Mouse (Mus musculus): ENCODE results near the gene Aff2. TPM values are rescaled to one million over a fixed set of nuclear protein-coding genes. Genes with fewer than 3 reads are reported as not detected.
A peak's percentile ranks its signal among the peaks of the same experiment; 100 is the strongest.

Gene Aff2
- 10 to 100 TPM; 49.6 to 50.9 TPM for total RNA-seq (2021)

DNA sequence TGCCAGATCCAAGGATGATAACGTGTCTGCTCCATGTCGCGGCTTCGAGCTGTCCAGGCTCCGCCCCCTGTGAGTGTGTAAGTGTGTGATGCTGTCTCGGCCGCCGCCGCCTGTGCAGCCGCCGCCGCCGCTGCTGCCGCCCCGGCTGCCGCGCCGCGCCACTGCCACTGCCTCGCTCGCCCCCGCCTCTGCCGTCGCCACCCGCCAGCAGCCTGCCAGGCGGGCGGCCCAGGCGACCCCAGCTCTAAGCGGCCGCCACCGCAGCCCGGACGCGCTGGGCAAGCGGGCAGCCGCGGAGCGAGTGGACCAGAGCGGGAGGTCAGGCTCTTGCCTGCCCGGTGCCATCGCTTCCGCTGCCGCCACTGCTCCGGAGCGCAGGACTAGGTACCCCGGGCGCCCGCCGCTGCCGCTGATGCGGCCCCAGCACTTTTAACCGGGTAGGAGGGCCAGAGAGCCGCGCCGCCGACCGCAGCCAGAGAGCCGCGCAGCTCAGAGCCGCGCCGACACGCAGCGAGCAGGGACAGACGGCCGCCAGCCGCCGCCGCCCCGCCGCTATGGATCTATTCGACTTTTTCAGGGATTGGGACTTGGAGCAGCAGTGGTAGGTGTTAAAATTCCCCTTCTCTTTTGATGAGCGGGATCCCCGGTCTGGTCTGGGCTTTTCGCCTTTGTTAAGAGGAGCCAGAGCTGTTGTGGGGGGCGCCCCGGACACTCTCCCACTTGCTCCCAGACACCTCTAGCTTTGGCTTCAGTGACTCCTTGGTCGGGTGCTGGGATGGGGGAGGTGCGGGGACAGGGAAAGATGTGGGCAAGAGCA, at the start of gene Aff2:
TSS of gene Aff2 (plus strand) at position 57 of the 817 bp plus-strand sequence.
- intact Hi-C loops (cut with DNase I): no loop called here
- peak; percentile 63 for DNase-seq

DNA sequence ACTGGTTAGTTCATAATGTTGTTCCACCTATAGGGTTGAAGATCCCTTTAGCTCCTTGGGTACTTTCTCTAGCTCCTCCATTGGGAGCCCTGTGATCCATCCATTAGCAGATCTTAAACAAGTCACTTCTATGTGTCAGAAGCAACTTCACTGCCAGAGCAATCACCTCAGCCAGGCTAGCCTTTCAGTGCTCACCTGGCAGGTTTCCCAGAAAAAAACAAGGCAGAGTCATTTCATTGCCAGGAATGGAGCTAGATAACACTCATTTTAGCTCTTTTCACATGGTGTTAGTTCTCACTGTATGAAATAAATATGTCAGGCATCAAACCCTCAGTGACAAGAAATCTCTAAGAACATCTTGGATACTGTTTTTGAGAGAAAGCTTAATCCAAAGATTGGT, 22.8 kb upstream of the Aff2 start:
- DNase-seq: no peak
- intact Hi-C loops (cut with DNase I): no loop called here

DNA sequence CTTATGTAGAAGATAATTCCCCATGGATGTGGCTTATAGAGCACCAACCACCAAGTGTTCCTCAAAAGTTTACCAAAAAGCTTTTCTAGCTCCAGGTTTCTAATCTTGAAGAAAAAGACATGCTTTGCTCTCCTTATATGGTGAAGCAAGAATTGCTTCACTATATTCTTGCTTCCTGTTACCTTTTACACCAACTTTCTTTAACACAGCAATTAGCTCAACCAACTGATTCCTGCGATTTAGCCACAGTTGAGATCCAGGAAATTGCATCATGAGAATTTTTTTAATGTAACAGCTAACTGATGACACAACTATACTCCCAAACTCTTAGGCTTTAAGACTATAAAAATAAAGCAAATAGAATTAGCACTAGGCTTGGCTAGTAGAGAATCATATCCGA, 4.5 kb upstream of the Aff2 start:
- no peak for DNase-seq
- intact Hi-C loops (cut with DNase I): no loop called here

DNA sequence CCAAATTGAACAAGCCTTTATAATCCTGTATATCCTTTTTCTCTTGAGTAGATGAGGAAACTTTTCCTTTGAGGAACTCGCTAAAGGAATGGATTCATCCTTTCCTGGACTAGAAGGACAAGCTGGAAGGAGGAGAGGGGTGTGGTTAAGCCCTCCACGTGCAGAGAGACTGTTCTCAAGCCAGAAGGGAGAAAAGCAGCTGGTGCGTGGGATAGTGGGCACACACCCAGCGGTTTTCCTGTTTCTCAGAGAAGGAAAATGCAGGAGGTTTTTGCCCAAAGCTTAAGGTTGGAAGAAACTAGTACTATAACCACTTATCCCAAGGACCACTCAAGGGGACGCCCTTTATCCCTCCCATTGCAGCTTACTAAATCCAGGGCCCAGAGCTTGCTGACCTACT, 734 bp upstream of the Aff2 start:
- intact Hi-C loops (cut with DNase I): no loop called here
- no peak for DNase-seq

DNA sequence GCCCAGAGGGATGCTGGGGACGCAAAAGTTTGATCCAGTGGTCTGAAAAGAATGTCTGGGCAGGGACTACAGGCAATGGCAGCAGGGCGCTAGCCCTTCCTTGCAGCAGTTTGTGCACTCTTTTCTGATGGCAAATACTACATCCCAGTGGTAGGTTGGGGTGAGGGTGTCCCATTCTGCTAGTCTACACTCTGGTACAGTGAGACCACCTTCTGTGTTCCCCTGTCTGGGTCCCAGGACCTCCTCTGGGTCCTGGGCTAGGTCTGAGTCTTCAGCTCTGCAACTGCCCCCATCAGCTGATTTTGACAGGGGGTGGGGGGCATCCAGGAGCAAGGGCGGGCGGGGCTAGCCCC, 233 bp upstream of the Aff2 start:
- intact Hi-C loops (cut with DNase I): no loop called here
- no peak for DNase-seq

DNA sequence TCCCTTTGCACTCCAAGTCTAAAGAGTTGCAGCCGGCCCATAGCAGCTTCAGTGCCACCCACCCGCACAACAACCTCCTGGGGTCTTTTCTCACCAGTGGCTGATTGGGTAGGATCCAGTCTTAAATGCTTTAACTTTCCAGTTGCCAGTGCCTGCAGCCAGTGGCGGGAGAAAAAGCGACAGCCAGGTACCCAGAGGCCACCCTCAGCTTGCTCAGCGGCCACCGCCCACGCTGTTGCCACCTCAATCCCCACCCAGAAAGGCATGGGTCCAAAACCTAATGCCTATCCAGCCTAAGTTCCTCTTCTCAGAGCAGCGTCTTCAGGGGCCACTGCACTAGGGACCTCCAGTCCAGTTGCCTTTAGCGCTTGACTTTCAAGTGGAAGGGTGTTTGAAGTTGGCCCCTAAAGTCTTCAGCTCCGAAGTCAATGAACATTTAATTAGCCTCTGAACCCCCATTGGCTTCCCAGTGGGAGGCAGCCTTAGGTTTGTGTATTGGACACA, 1.0 kb downstream of the Aff2 start:
- intact Hi-C loops (cut with DNase I): no loop called here
- no peak for DNase-seq

DNA sequence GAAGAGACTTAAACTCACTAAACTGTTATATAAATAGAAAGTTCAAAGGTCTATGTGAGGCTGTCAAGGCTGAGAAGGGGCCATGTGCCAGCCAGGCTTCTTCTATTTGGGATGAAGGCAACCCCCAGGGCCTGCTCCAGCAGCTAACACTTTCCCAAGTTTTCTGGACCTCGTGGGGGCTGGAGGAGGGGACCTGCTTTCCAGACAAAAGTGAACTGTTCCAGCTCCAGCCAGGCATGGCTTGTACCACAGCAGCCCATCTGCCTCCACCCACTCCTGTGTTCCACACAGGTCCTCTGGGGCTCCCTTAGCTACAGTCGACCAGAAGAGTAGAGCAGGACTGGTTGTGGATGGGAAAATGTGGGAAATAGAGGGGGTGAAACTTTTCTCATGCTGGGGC, 4.1 kb downstream of the Aff2 start:
- peak; percentile 24 for DNase-seq
- intact Hi-C loops (cut with DNase I): no loop called here

DNA sequence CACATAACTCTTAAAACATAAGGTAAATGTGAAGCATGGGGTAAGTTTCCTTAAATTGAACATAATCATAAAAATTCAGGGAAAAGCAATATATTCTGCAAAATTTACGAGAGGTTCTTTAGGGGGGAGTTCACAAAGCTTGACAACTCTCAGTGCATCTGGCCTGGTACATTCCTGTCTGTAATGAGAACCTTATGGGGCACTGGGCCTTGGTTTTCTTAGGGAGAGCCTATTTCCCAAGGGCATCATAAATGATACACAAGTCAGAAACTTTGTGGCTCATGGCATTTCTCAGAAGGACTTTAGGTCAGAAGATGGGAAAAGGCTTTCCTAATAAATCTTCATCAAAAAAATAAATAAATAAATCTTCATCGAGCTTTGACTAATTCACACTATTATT, 13.2 kb downstream of the Aff2 start:
- intact Hi-C loops (cut with DNase I): no loop called here
- no peak for DNase-seq

DNA sequence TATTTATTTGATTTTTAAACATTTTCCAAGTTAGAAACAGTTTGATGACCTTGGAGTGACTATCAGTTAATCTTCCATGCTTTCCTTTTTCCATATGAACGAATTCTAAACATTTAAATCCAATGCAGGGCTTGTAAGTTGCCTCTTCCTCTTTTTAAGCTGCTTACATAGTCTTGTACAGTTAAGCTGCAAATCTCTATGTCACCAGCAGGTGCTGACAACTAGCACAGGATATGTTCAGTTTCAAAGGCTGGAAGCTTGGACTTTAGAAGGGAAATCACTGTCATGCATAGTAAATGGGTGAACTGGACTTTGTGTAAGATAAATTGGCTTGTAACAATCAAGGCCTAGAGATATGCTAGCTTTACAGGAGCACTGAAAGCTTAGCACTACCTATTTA, 29.6 kb downstream of the Aff2 start:
- peak; percentile 2 for DNase-seq
- intact Hi-C loops (cut with DNase I): no loop called here

DNA sequence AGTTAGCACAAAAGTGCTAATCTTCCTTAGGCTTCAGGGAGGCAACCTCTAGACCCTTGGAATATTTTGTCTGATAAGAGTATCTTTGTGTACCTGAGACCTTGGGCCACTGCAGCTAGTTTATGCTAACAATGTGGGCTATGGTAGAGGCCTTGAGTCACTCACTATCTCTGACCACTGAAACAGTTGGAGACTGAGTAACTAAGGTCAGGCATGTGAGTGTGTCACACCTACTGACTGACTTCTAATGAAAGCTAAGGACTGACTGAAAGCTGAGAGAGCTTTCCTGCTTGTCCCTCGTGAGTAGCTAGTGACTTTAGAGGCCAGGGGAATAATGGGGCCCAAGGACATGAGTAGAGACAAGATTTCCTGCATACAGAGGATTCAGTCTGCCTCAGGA, 54.9 kb downstream of the Aff2 start:
- DNase-seq: no peak
- intact Hi-C loops (cut with DNase I): no loop called here

DNA sequence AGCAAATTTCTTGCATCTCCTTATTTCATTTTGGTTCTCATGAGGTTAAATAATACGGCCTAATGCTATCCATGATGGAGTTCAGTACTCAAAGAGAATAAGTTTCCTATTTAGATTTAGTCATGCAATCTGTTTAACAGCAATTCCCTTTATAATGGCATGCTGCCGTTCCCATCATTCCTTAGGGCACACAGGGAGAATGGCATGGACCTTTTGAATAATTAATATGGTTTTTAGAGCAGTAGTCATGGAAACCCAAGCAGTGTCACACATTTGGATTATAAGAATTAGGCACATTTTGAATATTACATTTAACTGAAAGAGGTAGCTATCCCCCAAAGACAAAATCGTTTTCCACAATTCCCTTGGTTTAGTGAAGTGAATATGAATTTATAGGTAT, 78.3 kb downstream of the Aff2 start:
- DNase-seq: no peak
- intact Hi-C loops (cut with DNase I): no loop called here

DNA sequence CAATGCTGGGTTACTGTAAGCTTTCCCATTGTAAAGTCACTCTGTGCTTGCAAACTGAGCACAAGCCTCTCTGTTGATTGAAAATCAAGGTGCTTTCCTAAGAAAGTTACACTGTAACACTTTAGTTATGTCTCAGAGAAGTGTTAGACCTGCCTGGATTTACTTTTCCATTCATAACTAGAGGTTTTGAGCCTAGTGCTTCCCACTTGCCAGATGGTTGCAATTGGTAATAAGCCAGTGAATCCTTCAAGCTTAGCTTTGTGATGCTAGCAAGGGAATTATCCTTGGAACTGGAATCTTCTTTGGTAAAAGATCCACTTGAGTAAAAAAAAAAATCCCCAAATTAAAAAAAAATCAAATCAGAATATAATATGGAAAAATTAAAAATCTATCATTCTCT, 81.8 kb downstream of the Aff2 start:
- no peak for DNase-seq
- intact Hi-C loops (cut with DNase I): no loop called here

DNA sequence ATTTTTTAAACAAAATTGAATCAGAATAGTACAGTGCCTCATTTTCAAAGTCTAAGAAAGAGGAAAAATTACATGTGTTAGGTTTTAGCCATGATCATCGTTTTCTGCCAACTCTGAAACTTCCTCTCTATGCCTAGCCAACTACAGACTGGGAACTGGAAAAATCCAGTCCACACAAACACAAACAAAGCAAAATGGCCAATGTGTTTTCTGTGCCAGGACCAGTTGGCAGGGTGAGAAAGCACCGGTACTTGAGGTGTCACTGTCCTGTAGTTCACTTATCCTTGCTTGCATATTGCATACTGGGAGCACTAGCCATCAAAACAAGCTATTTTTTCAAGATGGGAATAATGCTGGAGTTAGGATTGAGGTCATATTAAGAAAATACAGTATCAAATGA, 100.8 kb downstream of the Aff2 start:
- no peak for DNase-seq
- intact Hi-C loops (cut with DNase I): no loop called here

DNA sequence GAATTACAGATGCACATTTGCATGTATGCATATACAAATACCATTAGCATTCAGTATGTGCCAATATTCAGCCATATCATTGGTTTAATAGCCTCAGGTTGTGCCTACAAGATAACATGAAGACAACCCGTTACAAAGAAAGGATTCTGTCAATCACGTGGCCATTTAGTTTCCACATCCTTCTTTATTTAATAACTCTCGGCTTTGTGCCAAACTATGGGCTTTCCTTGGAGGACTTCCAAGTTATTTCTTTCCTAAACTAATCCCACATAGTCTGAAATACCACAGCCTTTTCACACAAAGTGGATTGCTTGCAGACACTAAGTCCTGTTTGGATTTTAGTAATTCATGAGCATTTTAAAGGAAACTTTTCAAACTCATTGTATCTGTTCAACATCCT, 142.0 kb downstream of the Aff2 start:
- intact Hi-C loops (cut with DNase I): no loop called here
- no peak for DNase-seq

DNA sequence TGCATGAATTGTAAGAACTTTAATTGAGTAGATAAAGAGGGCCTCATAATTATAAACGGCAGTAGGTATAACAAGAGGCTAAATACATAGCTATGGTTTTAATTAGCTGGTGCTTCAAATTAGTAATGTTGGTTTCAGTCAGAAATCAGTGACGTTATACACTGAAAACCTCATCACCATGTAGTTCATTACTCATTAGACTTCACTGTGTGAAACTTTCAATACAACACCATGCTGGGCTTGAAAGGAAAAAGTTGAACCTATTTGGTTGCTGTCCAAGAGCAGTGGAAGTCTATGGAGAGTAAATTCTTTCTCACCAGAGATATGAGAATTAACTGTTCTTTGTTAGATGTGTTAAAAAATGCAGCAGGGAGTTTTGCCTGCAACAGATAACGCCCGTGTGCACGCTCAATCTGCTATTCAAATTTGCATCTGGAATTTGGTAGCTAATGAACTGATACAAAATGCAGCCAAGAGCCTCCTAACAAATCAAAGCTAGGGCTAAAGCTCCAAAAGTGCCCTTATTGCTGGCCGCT, 158.0 kb downstream of the Aff2 start:
- intact Hi-C loops (cut with DNase I): no loop called here

DNA sequence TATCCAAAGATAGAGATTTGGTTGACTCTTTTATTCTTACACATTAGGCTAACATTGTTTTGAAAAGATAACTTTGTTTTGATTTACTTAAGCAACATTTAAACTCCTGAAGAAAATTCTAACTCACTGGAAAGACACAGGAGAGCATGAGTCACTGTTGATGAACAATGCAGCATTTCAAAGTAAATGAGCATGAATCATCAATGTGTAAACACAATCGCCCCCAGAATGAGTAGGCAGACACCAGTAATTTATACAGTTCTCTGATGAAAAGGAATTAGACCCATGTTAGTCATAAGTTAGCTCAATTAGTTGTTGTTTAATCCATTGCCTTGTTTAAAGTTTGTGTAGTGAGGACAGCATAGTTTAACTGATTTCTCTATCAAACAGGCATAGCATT, 180.7 kb downstream of the Aff2 start:
- intact Hi-C loops (cut with DNase I): no loop called here
- DNase-seq: no peak

More for the DNA sequence above, 158.0 kb downstream of the Aff2 start:
- DNase-seq: no peak

DNA sequence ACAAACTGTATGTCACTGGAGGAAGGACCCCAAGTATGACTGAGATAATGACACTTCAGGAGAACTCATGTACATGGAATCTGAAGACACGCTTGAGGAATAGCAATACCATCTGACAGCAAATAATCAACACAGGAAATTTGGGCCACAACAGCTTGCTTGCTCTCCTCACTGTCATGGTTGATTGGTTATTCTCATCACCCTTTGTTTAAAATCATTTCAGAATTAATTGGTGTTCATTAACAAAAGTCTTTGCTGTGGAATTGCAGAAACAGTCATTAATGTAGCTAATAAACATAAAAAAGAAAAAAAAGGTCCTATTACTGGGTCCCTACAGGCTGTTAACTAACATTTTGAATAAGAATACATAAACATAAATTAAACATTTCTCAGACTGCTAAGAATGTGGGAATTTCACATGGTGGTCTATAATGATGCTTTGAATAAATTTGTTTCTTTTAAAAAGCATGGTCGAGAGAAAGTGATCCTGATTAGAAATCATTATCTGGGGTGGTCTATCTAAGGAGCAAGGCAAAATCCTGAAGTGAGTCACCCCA, 219.9 kb downstream of the Aff2 start:
- intact Hi-C loops (cut with DNase I): no loop called here
- no peak for DNase-seq

DNA sequence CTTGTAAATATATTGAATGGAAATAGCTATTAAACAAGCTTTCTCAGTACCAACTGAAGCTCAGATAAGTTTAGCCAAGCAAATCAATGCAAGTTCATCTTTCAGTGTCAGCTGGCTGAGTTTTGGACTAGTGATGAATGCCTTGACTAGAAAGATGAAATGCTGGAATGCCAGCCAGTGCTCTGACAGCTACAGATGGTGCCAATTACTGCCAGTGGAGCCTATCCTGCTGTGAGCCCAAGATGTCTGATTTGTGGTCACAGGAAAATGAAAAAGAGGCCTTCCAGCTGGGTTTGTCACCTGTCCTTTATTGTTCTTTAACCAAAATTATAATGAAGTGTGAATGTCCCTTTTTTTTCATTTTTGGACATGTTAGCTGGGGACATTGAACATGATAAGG, 248.7 kb downstream of the Aff2 start:
- peak; percentile 54 for DNase-seq
- intact Hi-C loops (cut with DNase I): no loop called here

DNA sequence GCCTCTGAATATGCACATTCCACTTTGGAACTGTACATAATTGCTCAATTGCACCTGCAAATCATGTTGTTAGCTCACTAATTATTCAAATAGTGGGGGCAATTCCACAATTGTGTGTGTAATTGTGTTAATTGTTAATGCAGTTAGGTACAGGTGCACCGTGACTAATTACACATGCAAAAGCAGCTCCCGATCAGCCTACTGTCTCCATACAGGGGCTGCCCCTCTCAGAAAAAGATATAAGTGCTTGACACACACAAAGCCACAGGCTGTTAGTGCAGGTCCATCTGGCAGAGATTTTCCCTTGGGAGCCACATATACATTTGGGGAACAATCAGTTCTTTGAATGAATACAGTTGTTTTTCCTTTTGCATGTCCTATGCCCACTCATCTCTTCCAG, 302.9 kb downstream of the Aff2 start:
- intact Hi-C loops (cut with DNase I): no loop called here

DNA sequence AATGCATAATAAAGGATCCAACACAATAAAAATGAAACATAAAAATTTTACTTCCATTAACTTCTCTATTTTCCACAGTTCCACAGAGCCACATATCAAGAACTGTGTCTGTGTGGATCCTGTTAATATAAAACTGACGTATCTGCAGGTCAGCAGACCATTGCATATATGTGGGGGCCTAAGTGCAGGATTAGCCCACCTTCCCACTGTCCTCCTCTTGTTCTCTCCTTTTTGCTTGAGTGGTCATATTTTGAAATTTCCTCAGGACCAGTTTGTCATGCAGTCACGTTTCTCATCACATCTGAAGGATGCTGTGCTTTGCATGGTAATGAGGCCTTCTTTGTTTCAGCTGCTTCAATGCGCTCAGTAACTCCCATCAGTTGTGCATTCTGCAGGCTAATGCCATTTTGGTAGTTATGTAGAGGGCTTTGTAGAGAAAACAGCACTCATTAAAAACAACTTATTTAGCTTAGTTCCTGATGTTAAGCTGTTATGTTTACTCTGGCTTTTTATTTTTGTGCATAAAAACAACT, 306.1 kb downstream of the Aff2 start:
- no peak for DNase-seq
- intact Hi-C loops (cut with DNase I): no loop called here

More for the DNA sequence above, 302.9 kb downstream of the Aff2 start:
- no peak for DNase-seq

DNA sequence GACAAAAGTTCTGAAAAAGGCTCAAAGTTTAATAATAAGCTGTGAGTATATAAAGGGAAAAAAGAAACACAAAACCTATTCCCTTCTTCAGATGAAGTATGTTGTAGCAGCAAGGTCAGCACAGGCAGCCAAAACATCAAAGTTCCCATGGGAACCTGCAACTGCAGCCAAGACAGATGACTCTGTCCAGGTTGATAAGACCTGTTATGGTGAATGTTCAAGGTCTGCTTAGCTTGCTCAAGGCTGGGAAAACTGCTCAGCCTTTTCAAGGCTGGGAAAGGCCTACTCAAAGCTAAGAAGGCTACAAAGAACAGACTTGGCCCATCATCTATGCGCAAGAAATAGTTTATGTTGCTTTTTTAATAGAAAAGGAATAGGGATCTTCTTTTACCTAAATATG, 315.6 kb downstream of the Aff2 start:
- intact Hi-C loops (cut with DNase I): no loop called here
- no peak for DNase-seq

DNA sequence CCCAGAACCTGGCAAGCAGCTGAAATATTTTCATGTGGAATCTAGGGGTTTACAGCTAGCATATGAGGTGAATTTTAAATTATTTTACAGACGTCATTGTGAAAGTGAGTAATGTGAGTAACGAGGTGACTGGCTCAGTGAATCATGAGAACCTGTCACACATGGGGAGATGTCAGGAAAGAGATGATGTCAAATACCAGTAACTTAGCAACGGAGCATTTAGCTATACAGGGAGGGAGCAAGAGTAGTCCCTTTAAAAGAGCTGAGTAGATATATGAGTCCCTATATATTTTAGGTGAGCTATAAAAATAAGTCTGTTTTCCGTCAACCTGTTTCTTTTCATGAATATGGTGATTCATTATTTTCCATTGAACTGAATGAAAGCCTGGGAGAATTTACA, 338.7 kb downstream of the Aff2 start:
- intact Hi-C loops (cut with DNase I): no loop called here
- DNase-seq: no peak
